Mouse (Mus musculus) brown adipose tissue, adult 24 weeks (tissue): ENCODE results near the gene Atpif1. TPM values are rescaled to one million over a fixed set of nuclear protein-coding genes. Genes with fewer than 3 reads are reported as not detected.
A peak's percentile ranks its signal among the peaks of the same experiment; 100 is the strongest.
"Not testable (repeated sequence)": the region's sequence is repeated elsewhere in the genome, so short reads cannot be mapped to it uniquely, and the experiment has no call there.

Source experiments
- H3K27ac ChIP-seq: fragments of 200-500 bp; replicated peaks from 2 replicates; pipeline ENCODE4 v1.5.1; 2012; ENCODE audit warnings: low read depth, mild to moderate bottlenecking, low read length
- H3K4me1 ChIP-seq: fragments of 200-500 bp; 2 replicates; pipeline ENCODE4 v1.6.1; 2012; ENCODE audit warnings: low read length, mixed read lengths; ENCODE audit not compliant: control insufficient read depth, insufficient read depth, insufficient read length
- H3K4me3 ChIP-seq: fragments of 200-500 bp; 2 replicates; pipeline ENCODE4 v1.5.1; 2012; ENCODE audit warnings: low read depth, mild to moderate bottlenecking, low read length, moderate library complexity; ENCODE audit not compliant: insufficient read depth
- polyA plus RNA-seq: library from polyadenylated mRNA; stranded (reverse); fragments of >200 nt; gene quantifications from 2 replicates; pipeline ENCODE4 v1.2.4, GENCODE M21; 2012; ENCODE audit not compliant: missing spikeins, insufficient read depth, insufficient read length

Atpif1 gene
- polyA plus RNA-seq, 1 experiment = 57.3 TPM

DNA sequence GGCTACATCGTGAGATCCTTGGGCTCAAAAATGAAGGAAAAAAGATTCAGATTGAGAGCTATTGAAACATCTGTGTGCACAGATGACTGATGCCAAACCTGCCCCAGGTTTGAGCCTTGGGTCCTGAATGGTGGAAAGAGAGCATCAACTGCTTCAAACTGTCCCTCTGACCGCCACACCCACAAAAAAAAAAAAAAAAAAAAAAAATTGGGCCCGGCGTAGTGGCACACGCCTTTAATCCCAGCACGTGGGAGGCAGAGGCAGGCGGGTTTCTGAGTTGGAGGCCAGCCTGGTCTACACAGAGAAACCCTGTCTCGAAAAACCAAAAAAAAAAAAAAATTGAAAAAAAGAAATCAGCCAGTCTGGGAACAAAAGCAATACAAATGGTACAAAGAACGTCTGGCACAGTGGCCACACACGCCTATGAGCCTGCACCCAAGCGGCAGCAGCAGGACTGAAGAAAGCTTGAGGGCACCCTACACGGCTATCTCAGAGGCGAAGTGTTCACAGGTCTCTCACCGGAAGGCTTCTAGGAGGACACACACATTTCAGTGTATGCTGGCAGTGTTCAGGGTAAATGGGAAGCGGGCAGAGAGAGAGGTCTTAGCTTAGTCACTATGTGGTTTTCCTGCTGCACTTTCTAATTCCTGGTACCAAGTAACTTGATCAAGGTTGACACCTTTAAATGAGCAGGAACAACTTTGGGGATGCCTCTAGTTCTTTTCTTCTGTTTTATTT is 43.0 kb downstream of the Atpif1 start:
- peaks cover 14% of the 10 kb centered on the region for H3K4me1 ChIP-seq
- H3K4me3 ChIP-seq = no peak overlapping the region
- H3K27ac ChIP-seq = peak overlapping the region; percentile 91

DNA sequence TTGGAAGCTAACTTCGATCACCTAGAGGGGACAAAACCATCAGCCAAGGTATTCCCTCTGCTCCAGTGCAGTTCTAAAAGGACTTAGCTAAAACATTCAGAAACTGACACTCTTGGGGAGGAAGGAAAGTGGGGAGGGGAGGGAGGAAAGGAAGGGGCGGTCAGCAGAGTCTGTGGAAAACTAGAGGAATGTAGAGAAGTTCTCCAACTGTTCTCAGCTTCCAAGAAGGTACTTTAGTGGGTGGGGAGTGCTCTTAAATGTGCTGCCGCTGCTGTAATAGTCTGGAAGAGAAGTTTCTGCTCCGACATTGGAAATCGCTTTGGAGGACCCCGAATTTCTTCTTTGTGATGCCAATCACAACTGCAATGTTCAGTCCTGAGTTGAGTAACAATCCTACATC is 44.5 kb downstream of the Atpif1 start:
- Histone ChIP-seq H3K4me3 (no peak overlapping the region), H3K4me1 (peaks cover 14% of the 10 kb centered on the region), H3K27ac (peak overlapping the region; percentile 91)

DNA sequence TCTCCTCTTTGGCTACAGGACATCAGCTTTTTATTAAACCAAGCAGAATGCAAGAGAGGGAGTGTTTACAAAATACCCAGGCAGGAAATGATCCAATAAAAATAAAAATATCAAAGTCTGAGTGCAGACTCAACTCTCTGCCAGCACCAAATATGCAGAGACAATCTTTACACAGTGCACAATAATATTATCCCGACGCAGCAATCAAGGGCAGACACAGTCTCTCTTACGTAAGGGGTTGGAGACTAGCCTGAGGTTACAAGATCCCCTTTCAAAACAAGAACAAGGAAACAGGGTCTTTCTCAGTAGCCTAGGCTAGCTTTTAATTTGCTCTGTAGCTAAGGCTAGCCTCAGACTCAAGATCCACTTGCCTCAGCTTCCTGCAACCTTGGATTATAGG is 44.9 kb downstream of the Atpif1 start:
- H3K27ac ChIP-seq = peak overlapping the region; percentile 91
- peaks cover 14% of the 10 kb centered on the region for H3K4me1 ChIP-seq
- no peak overlapping the region for H3K4me3 ChIP-seq

DNA sequence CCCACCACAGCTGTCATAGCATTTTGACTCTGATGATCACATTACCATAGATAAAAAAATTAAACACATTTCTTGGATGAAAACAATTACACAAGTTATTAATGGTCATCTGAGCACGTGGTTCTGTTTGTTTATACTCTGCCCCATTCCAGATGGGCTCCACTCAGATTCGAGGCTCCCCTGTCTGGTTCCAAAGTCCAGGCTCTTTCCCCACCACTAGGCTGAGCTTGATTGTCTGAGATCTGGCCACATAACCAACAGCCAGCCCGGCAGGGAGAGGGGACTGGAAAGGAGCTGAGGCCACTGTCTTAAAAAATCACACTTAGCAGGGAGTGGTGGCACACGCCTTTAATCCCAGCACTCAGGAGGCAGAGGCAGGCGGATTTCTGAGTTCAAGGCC is 48.6 kb downstream of the Atpif1 start:
- Histone ChIP-seq H3K27ac (no peak overlapping the region), H3K4me1 (no peaks in the 10 kb centered on the region; the same call in 1 of the 2 replicates), H3K4me3 (no peak overlapping the region)

DNA sequence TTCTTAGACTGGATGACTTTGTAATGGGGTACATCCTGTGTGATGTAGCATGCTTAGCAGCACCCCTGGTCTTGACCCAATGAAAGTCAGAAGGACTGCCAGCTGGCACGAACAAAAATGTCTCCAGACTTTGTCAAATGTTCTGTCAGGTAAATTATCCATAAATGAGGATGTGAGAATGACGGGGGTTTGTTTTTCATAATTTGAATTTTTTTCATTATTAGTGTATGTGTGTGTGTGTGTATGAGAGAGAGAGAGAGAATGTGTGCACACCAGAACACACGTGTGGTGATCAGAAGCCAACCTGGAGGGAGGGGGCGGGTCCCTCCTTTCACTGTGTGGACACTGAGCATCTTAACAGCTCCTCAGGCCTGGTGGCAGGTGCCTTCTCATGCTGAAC is 49.2 kb downstream of the Atpif1 start:
- H3K4me3 ChIP-seq = no peak overlapping the region
- no peak overlapping the region for H3K27ac ChIP-seq
- H3K4me1 ChIP-seq = no peaks in the 10 kb centered on the region; the same call in 1 of the 2 replicates

DNA sequence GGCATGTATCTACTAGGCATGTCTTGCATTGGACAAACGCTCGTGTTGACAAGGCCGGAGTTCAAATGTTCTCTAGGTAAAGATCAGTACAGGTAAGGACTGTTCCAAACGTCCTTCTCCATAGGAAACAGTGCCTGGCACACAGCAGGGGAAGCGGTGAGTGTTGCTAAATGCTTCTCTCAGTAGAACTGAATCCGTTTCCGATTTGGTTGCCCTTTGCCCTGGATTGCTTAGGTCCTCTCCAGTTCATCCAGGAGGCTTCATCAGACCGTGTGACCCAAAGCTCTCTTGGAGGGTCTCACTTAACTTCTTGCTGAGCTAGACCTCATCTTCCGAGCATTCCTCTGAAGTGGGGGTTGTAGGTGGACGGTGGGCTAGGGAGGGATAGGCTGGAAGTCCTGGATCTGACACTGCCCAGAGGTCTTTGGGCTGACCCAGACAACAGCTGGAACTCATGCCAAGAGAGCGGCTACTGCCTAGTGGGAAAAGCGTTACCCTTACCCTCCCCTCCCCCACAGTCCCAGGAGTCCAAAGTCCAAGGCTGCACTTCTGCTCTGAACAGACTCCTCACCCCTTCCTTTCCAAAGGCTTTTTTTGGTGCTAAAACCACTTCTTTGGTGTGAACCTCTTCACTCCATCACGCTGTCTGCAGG is 50.4 kb downstream of the Atpif1 start:
- peaks cover 1% of the 10 kb centered on the region; the same call in 1 of the 2 replicates for H3K4me1 ChIP-seq
- H3K4me3 ChIP-seq = no peak overlapping the region
- H3K27ac ChIP-seq = peak overlapping the region; percentile 99

DNA sequence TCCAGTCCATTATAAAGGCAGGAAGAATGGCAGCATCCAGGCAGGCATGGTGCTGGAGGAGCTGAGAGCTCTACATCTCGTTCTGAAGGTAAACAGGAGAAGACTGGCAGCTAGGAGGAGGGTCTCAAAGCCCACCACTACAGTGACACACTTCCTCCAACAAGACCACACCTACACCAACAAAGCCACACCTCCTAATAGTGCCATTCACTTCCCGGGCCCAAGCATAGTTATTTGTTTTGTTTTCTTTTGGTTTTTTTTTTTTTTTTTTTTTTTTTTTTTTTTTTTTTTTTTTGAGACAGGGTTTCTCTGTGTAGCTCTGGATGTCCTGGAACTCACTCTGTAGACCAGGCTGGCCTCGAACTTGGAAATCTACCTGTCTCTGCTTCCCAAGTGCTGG is 51.4 kb downstream of the Atpif1 start:
- H3K4me3 ChIP-seq, H3K4me1 ChIP-seq: not testable (repeated sequence)
- H3K27ac ChIP-seq = 0 out of 2 replicates have a peak overlapping the region, but pooled peaks have one; percentile 41

Other genes starting within 250 kb of the Atpif1 start
- 2.3 TPM in 1 of 2 replicates, not detected in the other for gene Rab42, start 230.3 kb downstream of the Atpif1 start, polyA plus RNA-seq
- gene Trnau1ap, start 204.1 kb downstream of the Atpif1 start, polyA plus RNA-seq = 35.1 and 36.5 TPM in 2 replicates
- 3.4 and 7.6 TPM in 2 replicates for gene Rcc1, start 180.1 kb downstream of the Atpif1 start, polyA plus RNA-seq
- gene Phactr4, start 111.2 kb downstream of the Atpif1 start, polyA plus RNA-seq = 5.9 and 11.6 TPM in 2 replicates
- gene Med18, start 69.7 kb downstream of the Atpif1 start, polyA plus RNA-seq = 2.1 and 3.4 TPM in 2 replicates
- 10.1 and 14.5 TPM in 2 replicates for gene Sesn2, start 23.2 kb downstream of the Atpif1 start, polyA plus RNA-seq
- 62.3 and 81.0 TPM in 2 replicates for gene Dnajc8, start 1.9 kb upstream of the Atpif1 start, polyA plus RNA-seq
- gene Ptafr, start 30.4 kb upstream of the Atpif1 start, polyA plus RNA-seq = 1.0 and 3.6 TPM in 2 replicates
- 13.8 and 20.5 TPM in 2 replicates for gene Eya3, start 105.3 kb upstream of the Atpif1 start, polyA plus RNA-seq
- 2.5 and 2.7 TPM in 2 replicates for gene Xkr8, start 198.9 kb upstream of the Atpif1 start, polyA plus RNA-seq
- gene Smpdl3b, start 223.6 kb upstream of the Atpif1 start, polyA plus RNA-seq = 0.92 TPM in 1 of 2 replicates, not detected in the other
- 3.5 and 6.6 TPM in 2 replicates for gene Rpa2, start 234.7 kb upstream of the Atpif1 start, polyA plus RNA-seq